ENCODE assay signal across 10 mouse cellular contexts in genomic region chr7:134773761-134774415, GRCm38 (mm10).
A peak's percentile ranks its signal among the peaks of the same experiment; 100 is the strongest.
DNase-seq lines count a peak whose midpoint lies in the region; ATAC-seq and TF ChIP-seq lines count a peak whose summit lies in the region.
"Had no signal": no experiment of that assay in that cellular context is flagged by ENCODE, and none has a peak within 500 bp of the region (broad histone marks: within the 10 kb centered on the region; RNA-seq: fewer than 3 reads in every experiment).

No protein-coding gene starts in this region.

- DNase-seq in kidney, postnatal 0 days (ENCODE audit: low spot score), result peak; percentile 50
- no peak for DNase-seq in kidney, postnatal 10 days
- DNase-seq in 3T3-L1 (ENCODE audit: low read depth, low spot score), result peak; percentile 80
- DNase-seq in spleen, postnatal 14 days (ENCODE audit: low spot score in 2 of 2), result no peak
- DNase-seq in gastrocnemius, adult 18-20 months (ENCODE audit: low spot score), result no peak
- no peak for DNase-seq in cerebellum, adult 8-10 months
- DNase-seq: gastrocnemius, postnatal 10 days; lung, postnatal 10 days had no signal

- no peak overlapping the region for H3K4me3 ChIP-seq in kidney, postnatal 0 days (replicated peaks; ENCODE audit: low read depth, low read length)
- no peak overlapping the region for H3K4me3 ChIP-seq in forebrain, embryonic 12.5 days (replicated peaks)
- no peak overlapping the region for H3K4me3 ChIP-seq in intestine, postnatal 0 days (ENCODE audit: low read depth, low read length)

- H3K9ac ChIP-seq in kidney, postnatal 0 days (ENCODE audit: low read depth, low read length), result no peak overlapping the region
- no peak overlapping the region for H3K9ac ChIP-seq in forebrain, embryonic 12.5 days
- H3K9ac ChIP-seq in intestine, postnatal 0 days (ENCODE audit: low read depth, low read length), result no peak overlapping the region

- 69% methylated on average over 6 of the region's 6 CpGs for WGBS in kidney, postnatal 0 days
- 74% methylated on average over 6 of the region's 6 CpGs for WGBS in forebrain, embryonic 12.5 days
- WGBS in intestine, postnatal 0 days, result 49% methylated on average over 6 of the region's 6 CpGs

- H3K27ac ChIP-seq in kidney, postnatal 0 days, result no peak overlapping the region
- peak overlapping the region; percentile 76 for H3K27ac ChIP-seq in forebrain, embryonic 12.5 days
- H3K27ac ChIP-seq in intestine, postnatal 0 days (ENCODE audit: low read depth, low read length), result no peak overlapping the region

- ATAC-seq in kidney, postnatal 0 days (replicated peaks; ENCODE audit: low FRiP score, low read depth), result peak; percentile 72
- ATAC-seq in forebrain, embryonic 12.5 days (ENCODE audit: low FRiP score), result peak; percentile 50
- ATAC-seq in intestine, postnatal 0 days, result peak; percentile 90

- H3K36me3 ChIP-seq in kidney, postnatal 0 days (ENCODE audit: insufficient read depth, low read length), result peaks cover 33% of the 10 kb centered on the region
- H3K36me3 ChIP-seq in forebrain, embryonic 12.5 days (replicated peaks), result peaks cover 6% of the 10 kb centered on the region; the same call in 1 of the 2 replicates
- H3K36me3 ChIP-seq in intestine, postnatal 0 days (ENCODE audit: control insufficient read depth, insufficient read depth), result peaks cover 55% of the 10 kb centered on the region

- H3K27me3 ChIP-seq in kidney, postnatal 0 days (ENCODE audit: insufficient read depth, low read length), result no peaks in the 10 kb centered on the region
- no peaks in the 10 kb centered on the region for H3K27me3 ChIP-seq in forebrain, embryonic 12.5 days
- H3K27me3 ChIP-seq in intestine, postnatal 0 days (replicated peaks; ENCODE audit: control insufficient read depth, insufficient read depth, low read length), result no peaks in the 10 kb centered on the region

- no peak for TF ChIP-seq CTCF in kidney, postnatal 0 days (IDR thresholded peaks at IDR 0.05; ENCODE audit: low read depth)
- no peak for TF ChIP-seq CTCF in intestine, postnatal 0 days (IDR thresholded peaks at IDR 0.05; ENCODE audit: low read depth)

- H3K4me1 ChIP-seq in kidney, postnatal 0 days (replicated peaks; ENCODE audit: insufficient read depth, low read length), result no peaks in the 10 kb centered on the region
- H3K4me1 ChIP-seq in forebrain, embryonic 12.5 days, result peaks cover 19% of the 10 kb centered on the region
- no peaks in the 10 kb centered on the region; the same call in 1 of the 2 replicates for H3K4me1 ChIP-seq in intestine, postnatal 0 days (replicated peaks; ENCODE audit: control insufficient read depth, insufficient read depth, low read length)

- H3K4me2 ChIP-seq in kidney, postnatal 0 days (ENCODE audit: low read length), result no peak overlapping the region
- H3K4me2 ChIP-seq in forebrain, embryonic 12.5 days, result no peak overlapping the region
- no peak overlapping the region; the same call in 1 of the 2 replicates for H3K4me2 ChIP-seq in intestine, postnatal 0 days (replicated peaks; ENCODE audit: low read depth)

- H3K9me3 ChIP-seq in kidney, postnatal 0 days (replicated peaks; ENCODE audit: low read length), result no peaks in the 10 kb centered on the region
- no peaks in the 10 kb centered on the region for H3K9me3 ChIP-seq in forebrain, embryonic 12.5 days
- no peaks in the 10 kb centered on the region for H3K9me3 ChIP-seq in intestine, postnatal 0 days (ENCODE audit: control insufficient read depth)

Comparison
In these comparisons a context has a peak if more than half of its experiments do, and no peak if none do; other contexts are left out.
1. DNase-seq: peak in kidney, postnatal 0 days (single experiment) and 3T3-L1 (single experiment); none in kidney, postnatal 10 days (single experiment), spleen, postnatal 14 days (0 of 2), gastrocnemius, adult 18-20 months (single experiment) and cerebellum, adult 8-10 months (single experiment).
2. Peak in every context shown above with its lines, with median percentiles within 50 percentile points of each other: ATAC-seq.